Mouse (Mus musculus) left cerebral cortex, adult 8-10 months (tissue): ENCODE results near the gene Hoxa3. TPM values are rescaled to one million over a fixed set of nuclear protein-coding genes. Genes with fewer than 3 reads are reported as not detected.

Source experiments
- DNase-seq, 2 experiments: peaks; one replicate each; pipeline ENCODE4 v3.0.0; 2022; ENCODE audit warnings: low spot score in 2 of 2
- total RNA-seq, 4 experiments: library from RNA; stranded (reverse); gene quantifications; 2 replicates each; pipeline ENCODE4 v1.2.4; 2022

Gene Hoxa3
- total RNA-seq, 4 experiments from 2014 or later, result not detected

GRCm38 (mm10) chr6:52205638-52206621, 7.2 kb downstream of the Hoxa3 start:
- no peak for DNase-seq

GRCm38 (mm10) chr6:52205221-52205620, 7.9 kb downstream of the Hoxa3 start:
- DNase-seq, result no peak

GRCm38 (mm10) chr6:52204050-52204752, 8.9 kb downstream of the Hoxa3 start, which contains the start of gene Hoxa5:
Hoxa5 (minus strand) TSS chr6:52204587.
- DNase-seq, result no peak

GRCm38 (mm10) chr6:52203371-52204049, 9.6 kb downstream of the Hoxa3 start:
- no peak for DNase-seq

GRCm38 (mm10) chr6:52203121-52203370, 10.1 kb downstream of the Hoxa3 start:
- no peak for DNase-seq

GRCm38 (mm10) chr6:52202362-52203120, 10.6 kb downstream of the Hoxa3 start:
- DNase-seq, result no peak

GRCm38 (mm10) chr6:52201269-52201668, 11.9 kb downstream of the Hoxa3 start:
- no peak for DNase-seq

GRCm38 (mm10) chr6:52200751-52201250, 12.3 kb downstream of the Hoxa3 start:
- DNase-seq, result no peak

- no peak for DNase-seq
Measured at GRCm38 (mm10) chr6:52200073-52200750, 12.9 kb downstream of the Hoxa3 start.

GRCm38 (mm10) chr6:52197271-52197670, 15.9 kb downstream of the Hoxa3 start:
- no peak for DNase-seq

- no peak for DNase-seq
Measured at GRCm38 (mm10) chr6:52196811-52197210, 16.3 kb downstream of the Hoxa3 start.

GRCm38 (mm10) chr6:52194690-52195089, 18.4 kb downstream of the Hoxa3 start:
- no peak for DNase-seq

- DNase-seq, result no peak
Measured at GRCm38 (mm10) chr6:52191860-52192550, 21.1 kb downstream of the Hoxa3 start.

- no peak for DNase-seq
Measured at GRCm38 (mm10) chr6:52190906-52191810, 22.0 kb downstream of the Hoxa3 start, which contains the start of gene Hoxa4. Hoxa4 (minus strand) TSS chr6:52191753.

- DNase-seq, result no peak
Measured at GRCm38 (mm10) chr6:52190410-52190809, 22.7 kb downstream of the Hoxa3 start.

GRCm38 (mm10) chr6:52189909-52190308, 23.2 kb downstream of the Hoxa3 start:
- no peak for DNase-seq

GRCm38 (mm10) chr6:52189172-52189591, 24.0 kb downstream of the Hoxa3 start:
- no peak for DNase-seq

GRCm38 (mm10) chr6:52186500-52186899, 26.6 kb downstream of the Hoxa3 start:
- DNase-seq, result no peak

GRCm38 (mm10) chr6:52185834-52186233, 27.3 kb downstream of the Hoxa3 start:
- DNase-seq, result no peak
